Mouse (Mus musculus) heart, adult 18-20 months (tissue): ENCODE results near the gene Acot3. TPM values are rescaled to one million over a fixed set of nuclear protein-coding genes. Genes with fewer than 3 reads are reported as not detected.
"Not testable (repeated sequence)": the region's sequence is repeated elsewhere in the genome, so short reads cannot be mapped to it uniquely, and the experiment has no call there.

ENCODE experiments used
- DNase-seq, 2 experiments: peaks; one replicate each; pipeline ENCODE4 v3.0.0; 2021 to 2022; ENCODE audit warnings: mixed read lengths in 1 of 2
- total RNA-seq, 2 experiments: library from RNA; stranded (reverse); gene quantifications; 2 replicates each; pipeline ENCODE4 v1.2.3; 2021

Acot3 gene
- total RNA-seq, 2 experiments from 2014 or later: 0.69 to 1.0 TPM

DNA sequence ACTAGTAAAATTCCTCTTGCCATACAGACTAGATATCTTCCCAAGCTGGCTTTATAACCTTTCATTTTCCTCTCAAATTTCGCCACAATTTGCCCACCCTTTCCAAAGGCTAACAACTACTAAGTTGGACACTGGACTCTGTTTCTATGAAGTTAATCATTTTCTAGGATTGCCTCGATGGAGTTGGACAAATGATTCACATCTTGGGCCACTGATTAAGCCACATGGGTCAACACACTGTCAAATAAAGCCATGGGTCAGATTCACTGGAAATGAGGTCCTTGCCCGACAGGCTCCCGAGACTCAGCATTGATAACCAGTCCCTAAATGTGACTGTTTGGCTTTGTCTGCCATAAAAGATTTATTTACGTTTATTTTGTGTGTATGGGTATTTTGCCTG lies 9.7 kb upstream of the Acot3 start:
- DNase-seq: no peak

DNA sequence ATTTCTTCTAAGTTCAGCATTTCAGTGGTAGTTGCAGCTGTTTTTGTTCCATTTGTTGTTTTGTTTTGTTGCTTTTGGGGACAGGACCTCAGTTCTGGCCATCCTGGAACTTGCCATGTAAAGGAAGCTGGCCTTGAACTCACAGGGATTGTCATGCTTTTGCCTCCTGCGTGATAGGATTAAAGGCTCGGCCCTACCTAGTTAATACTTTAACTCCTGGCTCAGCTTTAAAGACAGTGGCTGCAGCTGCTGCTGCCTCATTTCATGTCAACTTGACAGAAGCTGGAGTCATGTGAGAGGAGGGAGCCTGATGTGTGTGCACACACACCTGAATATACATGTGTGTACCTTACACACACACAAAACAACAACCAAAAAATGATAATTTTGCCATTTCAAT lies 7.9 kb upstream of the Acot3 start:
- DNase-seq: no peak

DNA sequence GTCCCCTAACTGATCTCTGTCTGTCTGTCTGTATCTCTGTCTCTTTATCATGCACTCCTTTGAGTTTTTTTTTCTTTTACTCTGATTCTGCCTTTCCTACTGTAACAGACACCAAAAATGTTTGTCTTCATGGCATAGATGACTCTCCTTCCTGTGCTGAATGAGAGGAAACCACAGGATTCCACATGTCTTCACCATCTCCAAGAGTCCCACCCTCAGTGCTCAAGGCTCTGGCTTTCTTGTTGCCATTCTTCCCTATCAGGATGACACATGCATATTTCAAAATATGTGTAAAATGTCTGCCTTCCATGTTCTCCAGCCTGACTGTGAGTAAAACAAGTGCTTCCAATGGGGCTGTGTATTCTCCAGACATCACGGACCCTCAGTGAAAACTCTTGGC lies 5.0 kb upstream of the Acot3 start:
- no peak for DNase-seq

- not testable (repeated sequence) for DNase-seq
Measured at GRCm38 (mm10) chr12:84050744-84051143, 1.2 kb upstream of the Acot3 start.

GRCm38 (mm10) chr12:84052609-84053008 lies 665 bp downstream of the Acot3 start:
- DNase-seq: no peak

- no peak for DNase-seq
Measured at GRCm38 (mm10) chr12:84053173-84053572, 1.2 kb downstream of the Acot3 start.

DNA sequence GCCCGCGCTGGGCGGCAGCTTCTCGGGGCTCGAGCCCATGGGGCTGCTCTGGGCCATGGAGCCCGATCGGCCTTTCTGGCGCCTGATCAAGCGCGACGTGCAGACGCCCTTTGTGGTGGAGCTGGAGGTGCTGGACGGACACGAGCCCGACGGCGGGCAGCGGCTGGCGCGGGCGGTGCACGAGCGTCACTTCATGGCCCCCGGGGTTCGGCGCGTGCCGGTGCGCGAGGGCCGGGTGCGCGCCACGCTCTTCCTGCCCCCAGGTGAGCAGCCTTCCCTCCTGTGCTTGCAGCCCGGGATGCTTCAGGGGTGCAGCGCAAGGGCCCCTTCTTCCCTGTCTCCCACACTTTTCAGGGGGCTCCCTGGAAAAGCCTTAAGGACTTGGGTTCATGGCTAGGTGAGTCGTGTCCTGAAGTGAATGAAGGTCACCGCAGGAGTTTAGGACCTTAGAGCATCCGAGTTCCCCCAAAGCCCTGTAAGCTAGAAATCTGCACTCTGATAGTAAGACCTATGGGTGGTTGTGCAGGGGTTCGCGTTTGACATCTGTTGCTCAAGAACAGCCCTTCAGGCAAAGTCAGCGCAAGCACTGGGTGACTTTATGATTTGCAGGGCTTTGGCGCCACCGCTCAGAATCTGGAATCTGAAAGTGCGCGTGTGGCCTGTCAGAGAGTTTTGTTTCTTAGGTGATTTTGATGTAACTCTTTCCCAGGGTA lies 1.9 kb downstream of the Acot3 start:
- DNase-seq: peak; percentile 6 to 28

DNA sequence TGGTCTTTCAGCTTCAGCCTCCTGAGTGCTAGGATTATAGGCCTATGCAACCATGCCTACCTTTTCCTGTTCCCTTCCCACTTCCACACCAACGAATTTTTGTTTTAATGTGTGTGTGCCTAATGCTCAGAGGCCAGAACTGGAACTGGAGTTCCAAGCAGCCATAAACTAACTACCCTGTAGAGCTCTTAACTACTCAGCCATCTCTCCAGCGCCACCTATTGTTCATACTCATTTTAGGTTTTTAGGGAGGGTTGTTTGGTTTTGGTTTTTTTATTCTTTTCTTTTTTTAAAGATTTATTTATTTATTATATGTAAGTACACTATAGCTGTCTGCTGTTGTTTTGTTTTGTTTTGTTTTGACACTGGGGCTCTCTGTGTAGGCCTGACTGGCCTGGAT lies 9.0 kb downstream of the Acot3 start:
- DNase-seq: peak; percentile 14 to 58

GRCm38 (mm10) chr12:84062336-84062735 lies 10.4 kb downstream of the Acot3 start:
- no peak for DNase-seq

DNA sequence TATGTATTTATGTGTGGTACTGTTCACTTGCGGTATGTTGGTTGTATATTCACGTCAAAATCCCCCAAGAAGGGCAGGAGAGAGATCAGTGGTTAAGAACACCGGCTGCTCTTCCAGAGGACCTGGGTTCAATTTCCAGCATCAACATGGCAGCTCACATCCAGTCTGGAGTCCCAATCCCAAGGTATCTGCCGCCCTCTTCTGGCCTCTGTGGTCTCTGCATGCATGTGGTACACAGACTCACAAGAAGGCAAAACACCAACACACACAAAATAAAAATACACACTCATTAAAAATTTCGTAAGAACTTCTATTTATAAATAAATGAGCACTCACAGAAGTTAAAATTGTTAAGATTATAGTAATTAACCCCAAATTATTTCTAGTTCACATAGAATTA lies 11.3 kb downstream of the Acot3 start:
- peak in 1 of 2 experiments; percentile 23 for DNase-seq

- DNase-seq: no peak
Measured at GRCm38 (mm10) chr12:84063833-84064232, 11.9 kb downstream of the Acot3 start.

DNA sequence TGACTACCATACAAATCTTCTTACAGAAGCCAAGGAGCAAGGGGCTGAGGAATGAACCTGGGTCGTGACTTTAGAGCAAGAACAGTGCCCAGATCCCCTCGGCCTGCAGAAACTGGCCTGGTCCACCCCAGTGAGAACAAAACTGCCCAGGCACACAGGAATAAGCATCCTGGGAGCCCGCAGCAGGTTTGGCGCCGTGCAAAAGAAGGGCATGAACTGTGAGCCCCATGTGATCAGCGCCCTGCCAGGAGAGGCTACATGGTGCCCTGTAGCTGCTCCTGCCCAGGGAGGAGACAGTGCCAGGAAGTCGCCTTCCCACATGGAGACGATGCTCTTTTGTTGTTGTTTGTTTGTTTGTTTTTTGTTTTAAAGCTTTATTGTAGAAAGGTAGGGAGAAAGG lies 12.7 kb downstream of the Acot3 start:
- peak in 1 of 2 experiments; percentile 8 for DNase-seq

- no peak for DNase-seq
Measured at GRCm38 (mm10) chr12:84067752-84068151, 15.8 kb downstream of the Acot3 start.

DNA sequence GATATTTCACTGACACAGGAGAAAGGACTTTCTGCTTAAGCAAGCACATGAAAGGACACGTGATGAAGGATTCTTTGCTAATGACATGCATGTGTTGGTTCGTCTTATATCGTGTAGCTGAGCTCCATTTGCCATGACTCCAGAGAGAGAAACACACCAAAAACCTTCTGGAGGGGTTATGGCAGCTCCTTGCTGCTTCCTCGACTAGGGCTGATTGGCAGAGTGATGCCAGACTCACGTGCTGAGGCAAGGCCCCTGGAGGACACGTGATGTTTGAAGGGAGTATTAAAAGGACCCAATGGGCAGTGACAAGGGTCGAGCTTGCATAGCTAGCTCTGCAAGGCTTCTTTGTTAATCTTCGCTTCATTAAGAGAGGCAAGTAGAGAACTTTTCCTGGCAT lies 16.4 kb downstream of the Acot3 start:
- no peak for DNase-seq

GRCm38 (mm10) chr12:84068986-84069385 lies 17.0 kb downstream of the Acot3 start, which contains the start of gene Acot5:
TSS of gene Acot5 (plus strand) at chr12:84069325.
- no peak for DNase-seq

DNA sequence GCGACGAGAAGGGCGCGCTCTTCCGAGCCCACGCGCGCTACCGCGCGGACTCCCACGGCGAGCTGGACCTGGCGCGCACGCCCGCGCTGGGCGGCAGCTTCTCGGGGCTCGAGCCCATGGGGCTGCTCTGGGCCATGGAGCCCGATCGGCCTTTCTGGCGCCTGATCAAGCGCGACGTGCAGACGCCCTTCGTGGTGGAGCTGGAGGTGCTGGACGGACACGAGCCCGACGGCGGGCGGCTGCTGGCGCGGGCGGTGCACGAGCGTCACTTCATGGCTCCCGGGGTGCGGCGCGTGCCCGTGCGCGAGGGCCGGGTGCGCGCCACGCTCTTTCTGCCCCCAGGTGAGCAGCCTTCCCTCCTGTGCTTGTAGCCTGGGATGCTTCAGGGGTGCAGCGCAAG lies 17.6 kb downstream of the Acot3 start:
- peak; percentile 36 to 40 for DNase-seq

- DNase-seq: no peak
Measured at GRCm38 (mm10) chr12:84071696-84072095, 19.8 kb downstream of the Acot3 start.

GRCm38 (mm10) chr12:84077371-84077990 lies 25.5 kb downstream of the Acot3 start:
- no peak for DNase-seq

DNA sequence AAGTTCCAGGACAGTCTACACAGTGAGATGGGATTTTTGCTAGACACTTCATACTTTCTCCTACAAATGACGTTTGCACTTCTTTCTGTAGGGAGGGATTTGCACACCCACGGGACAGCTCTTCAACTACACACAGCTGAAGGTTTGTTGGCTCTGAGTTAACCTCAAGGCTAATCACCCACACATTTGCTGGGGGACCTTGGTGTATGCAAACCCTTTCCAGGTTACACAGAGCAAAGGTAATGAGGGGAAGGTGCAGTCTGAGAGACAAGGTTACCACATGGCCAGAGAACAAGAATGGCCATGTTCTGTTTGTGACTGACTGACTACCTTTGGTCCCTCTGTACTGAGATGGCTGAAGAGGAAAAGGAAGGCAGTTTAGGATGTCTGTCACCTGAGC lies 31.9 kb downstream of the Acot3 start:
- DNase-seq: no peak

DNA sequence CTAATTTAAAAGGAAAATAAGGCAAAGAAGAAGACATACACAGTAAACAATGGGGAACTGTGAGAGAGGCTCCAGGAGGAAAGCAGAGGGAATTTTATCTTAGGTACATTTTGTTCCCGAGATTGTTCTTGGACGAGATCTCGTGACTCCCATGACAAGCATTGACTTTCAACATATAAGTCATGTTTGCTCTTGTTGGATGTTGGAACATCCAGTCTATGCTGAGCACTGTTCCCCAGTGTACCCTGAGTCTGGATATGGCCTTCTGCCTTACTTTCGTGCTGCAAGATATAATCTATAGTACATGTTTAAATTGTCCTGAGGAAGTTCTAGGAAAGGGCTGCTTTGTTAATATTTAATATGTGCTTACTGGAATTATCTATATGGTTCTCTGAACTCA lies 32.6 kb downstream of the Acot3 start:
- DNase-seq: no peak

GRCm38 (mm10) chr12:84094666-84095065 lies 42.7 kb downstream of the Acot3 start:
- not testable (repeated sequence) for DNase-seq

GRCm38 (mm10) chr12:84099605-84100004 lies 47.7 kb downstream of the Acot3 start:
- no peak for DNase-seq

DNA sequence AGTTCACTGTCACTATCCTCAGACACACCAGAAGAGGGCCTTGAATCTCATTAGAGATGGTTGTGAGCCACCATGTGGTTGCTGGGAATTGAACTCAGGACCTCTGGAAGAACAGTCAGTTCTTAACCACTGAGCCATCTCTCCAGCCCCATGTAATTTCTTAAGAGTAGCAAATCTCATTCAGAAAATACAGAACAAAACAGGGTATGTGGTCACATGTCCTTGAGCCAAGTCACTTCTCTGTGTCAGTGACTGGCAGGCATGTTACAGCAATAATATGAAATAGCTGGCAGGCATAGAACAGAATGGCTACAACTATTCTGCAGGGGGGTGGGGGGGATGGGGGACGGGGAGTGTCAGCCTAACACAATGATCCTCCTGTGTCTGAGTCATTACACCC lies 48.1 kb downstream of the Acot3 start:
- no peak for DNase-seq
